Comparison of ENCODE assay signal across 15 mouse cellular contexts in the genomic region with DNA sequence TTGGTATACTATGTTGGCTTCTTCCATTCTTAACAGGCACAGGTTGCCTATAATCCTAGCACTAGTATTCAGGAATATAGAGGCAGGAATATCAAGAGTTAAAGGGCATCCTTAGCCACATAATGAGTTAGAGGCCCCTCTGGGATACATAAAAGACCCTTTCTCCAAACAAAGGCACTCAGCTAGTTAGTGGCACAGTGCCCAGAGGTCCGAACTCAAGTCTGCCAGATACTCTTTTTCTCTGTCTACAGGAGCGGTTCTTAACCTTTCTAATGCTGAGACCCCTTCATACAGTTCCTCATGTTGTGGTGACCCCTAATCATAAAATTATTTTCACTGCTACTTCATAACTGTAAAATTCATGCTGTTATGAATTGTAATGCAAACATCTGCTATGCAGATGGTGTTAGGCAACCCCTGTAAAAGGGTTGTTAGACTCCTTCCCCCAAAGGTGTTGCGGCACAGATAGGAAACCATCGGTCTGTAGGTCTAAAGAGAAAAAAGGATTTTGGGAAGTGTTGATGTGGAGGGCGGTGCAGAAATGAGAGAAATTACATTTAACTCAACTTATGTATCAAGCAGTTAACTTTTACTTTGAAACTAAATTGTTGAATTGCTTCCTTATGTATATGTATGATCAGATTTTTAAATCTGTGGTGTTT. TPM values are rescaled to one million over a fixed set of nuclear protein-coding genes. Genes with fewer than 3 reads are reported as not detected.
DNase-seq lines count a peak whose midpoint lies in the region; ATAC-seq and TF ChIP-seq lines count a peak whose summit lies in the region.
"Had no signal": no experiment of that assay in that cellular context is flagged by ENCODE, and none has a peak within 500 bp of the region (broad histone marks: within the 10 kb centered on the region; RNA-seq: fewer than 3 reads in every experiment).

No protein-coding gene starts in this region.

- peak overlapping the region; percentile 29 for H3K4me2 ChIP-seq in hindbrain, embryonic 12.5 days (replicated peaks)
- H3K4me2 ChIP-seq in neural tube, embryonic 12.5 days (replicated peaks) = peak overlapping the region; percentile 27
- H3K4me2 ChIP-seq in forebrain, embryonic 15.5 days (replicated peaks) = peak overlapping the region; percentile 7; the same call in 1 of the 2 replicates
- H3K4me2 ChIP-seq in midbrain, postnatal 0 days (ENCODE audit: low read depth, low read length, poor library complexity, severe bottlenecking) = no peak overlapping the region
- H3K4me2 ChIP-seq: kidney, embryonic 15.5 days had no signal

- TF ChIP-seq CTCF in midbrain, postnatal 0 days (IDR thresholded peaks at IDR 0.05) = no peak

- no peaks in the 10 kb centered on the region for H3K27me3 ChIP-seq in hindbrain, embryonic 12.5 days
- H3K27me3 ChIP-seq in hindbrain, embryonic 10.5 days (ENCODE audit: insufficient read depth, poor library complexity, severe bottlenecking) = no peaks in the 10 kb centered on the region
- no peaks in the 10 kb centered on the region for H3K27me3 ChIP-seq in neural tube, embryonic 12.5 days (replicated peaks)
- no peaks in the 10 kb centered on the region for H3K27me3 ChIP-seq in forebrain, embryonic 15.5 days
- no peaks in the 10 kb centered on the region for H3K27me3 ChIP-seq in midbrain, postnatal 0 days (ENCODE audit: insufficient read depth, low read length)
- H3K27me3 ChIP-seq: kidney, embryonic 15.5 days had no signal

- 0 out of 2 replicates have a peak overlapping the region, but pooled peaks have one; percentile 0 for H3K27ac ChIP-seq in hindbrain, embryonic 12.5 days
- H3K27ac ChIP-seq in hindbrain, embryonic 10.5 days = no peak overlapping the region
- no peak overlapping the region for H3K27ac ChIP-seq in neural tube, embryonic 12.5 days
- H3K27ac ChIP-seq in forebrain, embryonic 15.5 days (replicated peaks) = peak overlapping the region; percentile 61
- no peak overlapping the region for H3K27ac ChIP-seq in midbrain, postnatal 0 days (ENCODE audit: low read depth, low read length)
- H3K27ac ChIP-seq: kidney, embryonic 15.5 days had no signal

- no peak; the same call in 1 of the 2 replicates for ATAC-seq in hindbrain, embryonic 12.5 days (ENCODE audit: low FRiP score)
- ATAC-seq in neural tube, embryonic 12.5 days (ENCODE audit: low FRiP score, low read depth) = 0 out of 2 replicates have a peak, but pooled peaks have one; percentile 33
- peak; percentile 64; the same call in 1 of the 2 replicates for ATAC-seq in forebrain, embryonic 15.5 days (replicated peaks)
- no peak for ATAC-seq in midbrain, postnatal 0 days (ENCODE audit: low FRiP score)
- no peak for ATAC-seq in monocyte, adult 5-6 weeks (replicated peaks; ENCODE audit: insufficient number of reproducible peaks, low FRiP score, low TSS enrichment, poor library complexity, severe bottlenecking)

- H3K9ac ChIP-seq in hindbrain, embryonic 12.5 days = no peak overlapping the region
- no peak overlapping the region for H3K9ac ChIP-seq in neural tube, embryonic 12.5 days
- H3K9ac ChIP-seq in forebrain, embryonic 15.5 days (replicated peaks) = no peak overlapping the region
- no peak overlapping the region for H3K9ac ChIP-seq in midbrain, postnatal 0 days (replicated peaks; ENCODE audit: low read length, poor library complexity, severe bottlenecking)
- H3K9ac ChIP-seq: kidney, embryonic 15.5 days had no signal

- no peak for DNase-seq in hindbrain, embryonic 10.5 days (ENCODE audit: low spot score)
- DNase-seq in neural tube, embryonic 10.5 days (ENCODE audit: extremely low spot score, low spot score) = no peak
- peak; percentile 73 for DNase-seq in midbrain, postnatal 0 days (ENCODE audit: low spot score)
- DNase-seq in spleen, postnatal 4 days (ENCODE audit: low spot score in 2 of 2) = no peak
- DNase-seq: adrenal gland, postnatal 25 days; cerebellum, adult 18-20 months; lung, adult 2 months; thymus, postnatal 4 days had no signal

- no peaks in the 10 kb centered on the region for H3K9me3 ChIP-seq in hindbrain, embryonic 12.5 days (replicated peaks)
- H3K9me3 ChIP-seq in hindbrain, embryonic 10.5 days = no peaks in the 10 kb centered on the region
- no peaks in the 10 kb centered on the region for H3K9me3 ChIP-seq in neural tube, embryonic 12.5 days
- H3K9me3 ChIP-seq in forebrain, embryonic 15.5 days = no peaks in the 10 kb centered on the region
- no peaks in the 10 kb centered on the region for H3K9me3 ChIP-seq in midbrain, postnatal 0 days (ENCODE audit: low read length)
- H3K9me3 ChIP-seq: kidney, embryonic 15.5 days had no signal

- whole genome bisulfite sequencing in hindbrain, embryonic 12.5 days = 57% methylated on average over 5 of the region's 5 CpGs
- WGBS in hindbrain, embryonic 10.5 days = 74% methylated on average over 5 of the region's 5 CpGs
- 54% methylated on average over 5 of the region's 5 CpGs for WGBS in neural tube, embryonic 12.5 days
- WGBS in forebrain, embryonic 15.5 days = 14% methylated on average over 5 of the region's 5 CpGs
- WGBS in midbrain, postnatal 0 days = 44% methylated on average over 5 of the region's 5 CpGs

- H3K4me3 ChIP-seq in hindbrain, embryonic 12.5 days = no peak overlapping the region
- no peak overlapping the region for H3K4me3 ChIP-seq in hindbrain, embryonic 10.5 days
- no peak overlapping the region for H3K4me3 ChIP-seq in neural tube, embryonic 12.5 days
- H3K4me3 ChIP-seq in forebrain, embryonic 15.5 days = no peak overlapping the region
- no peak overlapping the region for H3K4me3 ChIP-seq in midbrain, postnatal 0 days (ENCODE audit: low read depth, low read length)
- H3K4me3 ChIP-seq: kidney, embryonic 15.5 days had no signal

- peaks cover 8% of the 10 kb centered on the region for H3K4me1 ChIP-seq in hindbrain, embryonic 12.5 days
- 0 out of 2 replicates have a peak, but pooled peaks cover 6% of the 10 kb centered on the region for H3K4me1 ChIP-seq in hindbrain, embryonic 10.5 days (replicated peaks)
- peaks cover 8% of the 10 kb centered on the region for H3K4me1 ChIP-seq in neural tube, embryonic 12.5 days
- peaks cover 17% of the 10 kb centered on the region for H3K4me1 ChIP-seq in forebrain, embryonic 15.5 days
- peaks cover 4% of the 10 kb centered on the region; the same call in 1 of the 2 replicates for H3K4me1 ChIP-seq in midbrain, postnatal 0 days (ENCODE audit: insufficient read depth, low read length)

- H3K36me3 ChIP-seq in hindbrain, embryonic 12.5 days = peaks cover 15% of the 10 kb centered on the region
- peaks cover 33% of the 10 kb centered on the region for H3K36me3 ChIP-seq in hindbrain, embryonic 10.5 days
- peaks cover 11% of the 10 kb centered on the region for H3K36me3 ChIP-seq in neural tube, embryonic 12.5 days
- H3K36me3 ChIP-seq in forebrain, embryonic 15.5 days = peaks cover 21% of the 10 kb centered on the region
- H3K36me3 ChIP-seq in midbrain, postnatal 0 days (ENCODE audit: insufficient read depth, low read length) = peaks cover 8% of the 10 kb centered on the region; the same call in 1 of the 2 replicates

RNA-seq across cellular contexts. Expression of a gene that starts 8.2 kb away (rescaled TPM):
- polyA plus RNA-seq in hindbrain, embryonic 12.5 days (2016; fragmentation: Nextera tagmentation; extraction: Ambion mirVana) = 556 and 628 TPM in 2 replicates
- polyA plus RNA-seq in hindbrain, embryonic 10.5 days (2016; fragmentation: Nextera tagmentation; extraction: Ambion mirVana) = 477 and 484 TPM in 2 replicates
- polyA plus RNA-seq in neural tube, embryonic 12.5 days (2016; fragmentation: Nextera tagmentation; extraction: Ambion mirVana) = 577 and 596 TPM in 2 replicates
- polyA plus RNA-seq in forebrain, embryonic 15.5 days (2015; fragmentation: Nextera tagmentation; extraction: Ambion mirVana) = 630 and 640 TPM in 2 replicates
- 149 and 182 TPM in 2 replicates for total RNA-seq in midbrain, postnatal 0 days (2014; rRNA removed)
- polyA plus RNA-seq in midbrain, postnatal 0 days (2015; fragmentation: Nextera tagmentation; extraction: Ambion mirVana) = 404 TPM in 2 replicates
- total RNA-seq in monocyte, adult 5-6 weeks (2017) = 125 to 462 TPM (median 150 TPM) in 3 replicates

RNA-seq across cellular contexts. Expression of a gene that starts 23.6 kb away (rescaled TPM):
- 12.3 and 12.4 TPM in 2 replicates for polyA plus RNA-seq in hindbrain, embryonic 12.5 days (2016; fragmentation: Nextera tagmentation; extraction: Ambion mirVana)
- polyA plus RNA-seq in hindbrain, embryonic 10.5 days (2016; fragmentation: Nextera tagmentation; extraction: Ambion mirVana) = 11.5 and 12.0 TPM in 2 replicates
- 12.3 TPM in 2 replicates for polyA plus RNA-seq in neural tube, embryonic 12.5 days (2016; fragmentation: Nextera tagmentation; extraction: Ambion mirVana)
- polyA plus RNA-seq in forebrain, embryonic 15.5 days (2015; fragmentation: Nextera tagmentation; extraction: Ambion mirVana) = 12.7 and 13.1 TPM in 2 replicates
- 16.7 and 19.8 TPM in 2 replicates for total RNA-seq in midbrain, postnatal 0 days (2014; rRNA removed)
- polyA plus RNA-seq in midbrain, postnatal 0 days (2015; fragmentation: Nextera tagmentation; extraction: Ambion mirVana) = 10.2 and 10.5 TPM in 2 replicates
- 8.6 to 12.8 TPM (median 10.5 TPM) in 3 replicates for total RNA-seq in monocyte, adult 5-6 weeks (2017)

RNA-seq across cellular contexts. Expression of a gene that starts 47.0 kb away (rescaled TPM):
- 0.08 and 0.26 TPM in 2 replicates for polyA plus RNA-seq in hindbrain, embryonic 12.5 days (2016; fragmentation: Nextera tagmentation; extraction: Ambion mirVana)
- polyA plus RNA-seq in hindbrain, embryonic 10.5 days (2016; fragmentation: Nextera tagmentation; extraction: Ambion mirVana) = 0.09 TPM in 1 of 2 replicates, not detected in the other
- polyA plus RNA-seq in neural tube, embryonic 12.5 days (2016; fragmentation: Nextera tagmentation; extraction: Ambion mirVana) = 0.01 TPM in 1 of 2 replicates, not detected in the other
- polyA plus RNA-seq in forebrain, embryonic 15.5 days (2015; fragmentation: Nextera tagmentation; extraction: Ambion mirVana) = 0.09 and 0.10 TPM in 2 replicates
- total RNA-seq in midbrain, postnatal 0 days (2014; rRNA removed) = 0.60 and 0.66 TPM in 2 replicates
- 0.13 and 0.21 TPM in 2 replicates for polyA plus RNA-seq in midbrain, postnatal 0 days (2015; fragmentation: Nextera tagmentation; extraction: Ambion mirVana)
- 16.9 to 28.6 TPM (median 19.4 TPM) in 3 replicates for total RNA-seq in monocyte, adult 5-6 weeks (2017)
- total RNA-seq: adrenal gland, postnatal 25 days; gastrocnemius, adult 8-10 months had no signal
- polyA plus RNA-seq: embryonic facial prominence, embryonic 11.5 days had no signal

Comparison
In these comparisons a context has a peak if more than half of its experiments do, and no peak if none do; other contexts are left out.
1. H3K27ac ChIP-seq: peak in hindbrain, embryonic 12.5 days (single experiment) and forebrain, embryonic 15.5 days (single experiment); none in hindbrain, embryonic 10.5 days (single experiment), neural tube, embryonic 12.5 days (single experiment) and midbrain, postnatal 0 days (single experiment).
2. ATAC-seq: peak in neural tube, embryonic 12.5 days (single experiment) and forebrain, embryonic 15.5 days (single experiment); none in hindbrain, embryonic 12.5 days (single experiment), midbrain, postnatal 0 days (single experiment) and monocyte, adult 5-6 weeks (single experiment).